Comparison of ENCODE assay signal across 8 mouse cellular contexts in genomic region chr7:125181548-125181947, GRCm38 (mm10).
A peak's percentile ranks its signal among the peaks of the same experiment; 100 is the strongest.
DNase-seq lines count a peak whose midpoint lies in the region; ATAC-seq and TF ChIP-seq lines count a peak whose summit lies in the region.
"Had no signal": no experiment of that assay in that cellular context is flagged by ENCODE, and none has a peak within 500 bp of the region (broad histone marks: within the 10 kb centered on the region; RNA-seq: fewer than 3 reads in every experiment).

No protein-coding gene starts in this region.

- no peaks in the 10 kb centered on the region for H3K36me3 ChIP-seq in kidney, postnatal 0 days (ENCODE audit: insufficient read depth, low read length)
- no peaks in the 10 kb centered on the region for H3K36me3 ChIP-seq in forebrain, postnatal 0 days (ENCODE audit: insufficient read depth)
- no peaks in the 10 kb centered on the region for H3K36me3 ChIP-seq in stomach, postnatal 0 days (ENCODE audit: control insufficient read depth, insufficient read depth, low read length)
- no peaks in the 10 kb centered on the region for H3K36me3 ChIP-seq in intestine, embryonic 15.5 days
- H3K36me3 ChIP-seq: limb, embryonic 12.5 days had no signal

- no peak overlapping the region for H3K9ac ChIP-seq in kidney, postnatal 0 days (ENCODE audit: low read depth, low read length)
- H3K9ac ChIP-seq in forebrain, postnatal 0 days, result no peak overlapping the region
- H3K9ac ChIP-seq in stomach, postnatal 0 days (ENCODE audit: low read length), result no peak overlapping the region
- H3K9ac ChIP-seq in intestine, embryonic 15.5 days, result no peak overlapping the region
- H3K9ac ChIP-seq: limb, embryonic 12.5 days had no signal

- no peak for ATAC-seq in kidney, postnatal 0 days (replicated peaks; ENCODE audit: low FRiP score, low read depth)
- ATAC-seq in forebrain, postnatal 0 days, result peak; percentile 85
- no peak for ATAC-seq in stomach, postnatal 0 days (ENCODE audit: low FRiP score, low TSS enrichment)
- no peak for ATAC-seq in intestine, embryonic 15.5 days

- no peak overlapping the region for H3K27ac ChIP-seq in kidney, postnatal 0 days
- no peak overlapping the region for H3K27ac ChIP-seq in forebrain, postnatal 0 days (ENCODE audit: low read depth, low read length)
- no peak overlapping the region for H3K27ac ChIP-seq in stomach, postnatal 0 days (replicated peaks)
- no peak overlapping the region for H3K27ac ChIP-seq in intestine, embryonic 15.5 days
- H3K27ac ChIP-seq: limb, embryonic 12.5 days had no signal

- WGBS in kidney, postnatal 0 days, result 69% methylated on average over 3 of the region's 3 CpGs
- WGBS in forebrain, postnatal 0 days, result 75% methylated on average over 3 of the region's 3 CpGs
- 67% methylated on average over 3 of the region's 3 CpGs for WGBS in stomach, postnatal 0 days
- WGBS in intestine, embryonic 15.5 days, result 78% methylated on average over 3 of the region's 3 CpGs

- no peak overlapping the region for H3K4me2 ChIP-seq in kidney, postnatal 0 days (ENCODE audit: low read length)
- no peak overlapping the region for H3K4me2 ChIP-seq in forebrain, postnatal 0 days (ENCODE audit: low read depth)
- no peak overlapping the region for H3K4me2 ChIP-seq in stomach, postnatal 0 days (replicated peaks; ENCODE audit: low read depth)
- no peak overlapping the region for H3K4me2 ChIP-seq in intestine, embryonic 15.5 days (replicated peaks)
- H3K4me2 ChIP-seq: limb, embryonic 12.5 days had no signal

- no peak overlapping the region for H3K4me3 ChIP-seq in kidney, postnatal 0 days (replicated peaks; ENCODE audit: low read depth, low read length)
- no peak overlapping the region for H3K4me3 ChIP-seq in forebrain, postnatal 0 days (ENCODE audit: low read depth, low read length)
- H3K4me3 ChIP-seq in stomach, postnatal 0 days (ENCODE audit: low read depth, low read length), result no peak overlapping the region
- no peak overlapping the region for H3K4me3 ChIP-seq in intestine, embryonic 15.5 days (replicated peaks)
- H3K4me3 ChIP-seq: limb, embryonic 12.5 days had no signal

- peak; percentile 42 for DNase-seq in kidney, postnatal 0 days (ENCODE audit: low spot score)
- no peak for DNase-seq in kidney, adult 18-20 months
- DNase-seq in cerebellum, postnatal 25 days, result peak; percentile 42 to 57
- peak; percentile 82 for DNase-seq in forebrain, postnatal 0 days
- DNase-seq in left cerebral cortex, adult 11 months (ENCODE audit: low spot score), result peak; percentile 65
- peak; percentile 15 for DNase-seq in stomach, postnatal 0 days (ENCODE audit: low spot score)

- TF ChIP-seq CTCF in kidney, postnatal 0 days (IDR thresholded peaks at IDR 0.05; ENCODE audit: low read depth), result peak; percentile 77
- TF ChIP-seq CTCF in forebrain, postnatal 0 days (IDR thresholded peaks at IDR 0.05; ENCODE audit: low read depth), result peak; percentile 97
- peak; percentile 70 for TF ChIP-seq CTCF in stomach, postnatal 0 days (IDR thresholded peaks at IDR 0.05; ENCODE audit: low read depth)

- TF ChIP-seq EP300 in stomach, postnatal 0 days (optimal IDR thresholded peaks at IDR 0.05), result no peak

- no peaks in the 10 kb centered on the region for H3K4me1 ChIP-seq in kidney, postnatal 0 days (replicated peaks; ENCODE audit: insufficient read depth, low read length)
- H3K4me1 ChIP-seq in forebrain, postnatal 0 days (ENCODE audit: insufficient read depth), result no peaks in the 10 kb centered on the region; the same call in 1 of the 2 replicates
- H3K4me1 ChIP-seq in stomach, postnatal 0 days (replicated peaks; ENCODE audit: control insufficient read depth, insufficient read depth), result no peaks in the 10 kb centered on the region
- H3K4me1 ChIP-seq in intestine, embryonic 15.5 days (replicated peaks), result no peaks in the 10 kb centered on the region
- H3K4me1 ChIP-seq: limb, embryonic 12.5 days had no signal

- H3K27me3 ChIP-seq in kidney, postnatal 0 days (ENCODE audit: insufficient read depth, low read length), result no peaks in the 10 kb centered on the region
- H3K27me3 ChIP-seq in forebrain, postnatal 0 days (ENCODE audit: insufficient read depth, low read length), result peaks cover 22% of the 10 kb centered on the region
- H3K27me3 ChIP-seq in stomach, postnatal 0 days (ENCODE audit: control insufficient read depth, insufficient read depth, low read length), result no peaks in the 10 kb centered on the region
- H3K27me3 ChIP-seq in intestine, embryonic 15.5 days (replicated peaks), result no peaks in the 10 kb centered on the region
- H3K27me3 ChIP-seq: limb, embryonic 12.5 days had no signal

- no peaks in the 10 kb centered on the region for H3K9me3 ChIP-seq in kidney, postnatal 0 days (replicated peaks; ENCODE audit: low read length)
- H3K9me3 ChIP-seq in forebrain, postnatal 0 days (ENCODE audit: low read length), result no peaks in the 10 kb centered on the region
- no peaks in the 10 kb centered on the region for H3K9me3 ChIP-seq in stomach, postnatal 0 days (ENCODE audit: control insufficient read depth, low read length)
- no peaks in the 10 kb centered on the region for H3K9me3 ChIP-seq in intestine, embryonic 15.5 days
